Mouse (Mus musculus) heart, embryonic 15.5 days (tissue): Measurements from ENCODE around the gene Ccdc159. TPM values are rescaled to one million over a fixed set of nuclear protein-coding genes. Genes with fewer than 3 reads are reported as not detected.

Source experiments
- polyA plus RNA-seq: library from polyadenylated mRNA; unstranded; fragments of >200 nt; fragmentation: Nextera tagmentation; extraction: Ambion mirVana; gene quantifications from 2 replicates; pipeline ENCODE4 v1.2.1, GENCODE M21; 2015

Gene Ccdc159
- polyA plus RNA-seq, 1 experiment from 2014 or later: 2.7 TPM

Other genes with a start within 250 kb of the Ccdc159 start
- 12.9 and 25.0 TPM in 2 replicates for gene Ldlr, start 204.0 kb upstream of the Ccdc159 start, polyA plus RNA-seq
- 69.6 and 88.1 TPM in 2 replicates for gene Spc24, start 167.2 kb upstream of the Ccdc159 start, polyA plus RNA-seq
- 20.0 and 26.3 TPM in 2 replicates for gene Kank2, start 128.7 kb upstream of the Ccdc159 start, polyA plus RNA-seq
- 1.2 and 2.1 TPM in 2 replicates for gene Angptl8, start 92.0 kb upstream of the Ccdc159 start, polyA plus RNA-seq
- gene Dock6, start 74.8 kb upstream of the Ccdc159 start, polyA plus RNA-seq: 38.3 and 54.7 TPM in 2 replicates
- 9.7 and 15.6 TPM in 2 replicates for gene Rab3d, start 9.3 kb upstream of the Ccdc159 start, polyA plus RNA-seq
- 36.9 and 44.9 TPM in 2 replicates for gene Tmem205, start 85 bp downstream of the Ccdc159 start, polyA plus RNA-seq
- 3.2 and 5.7 TPM in 2 replicates for gene Plppr2, start 9.6 kb downstream of the Ccdc159 start, polyA plus RNA-seq
- gene Swsap1, start 28.3 kb downstream of the Ccdc159 start, polyA plus RNA-seq: 4.4 and 5.2 TPM in 2 replicates
- gene Epor, start 36.0 kb downstream of the Ccdc159 start, polyA plus RNA-seq: 2.9 and 4.7 TPM in 2 replicates
- 1.8 and 3.0 TPM in 2 replicates for gene Rgl3, start 62.0 kb downstream of the Ccdc159 start, polyA plus RNA-seq
- gene Ccdc151, start 75.2 kb downstream of the Ccdc159 start, polyA plus RNA-seq: 0.35 and 0.77 TPM in 2 replicates
- 60.3 and 83.6 TPM in 2 replicates for gene Prkcsh, start 75.3 kb downstream of the Ccdc159 start, polyA plus RNA-seq
- 0.14 and 1.0 TPM in 2 replicates for gene Elavl3, start 124.6 kb downstream of the Ccdc159 start, polyA plus RNA-seq
- gene Gm49318, start 143.8 kb downstream of the Ccdc159 start, polyA plus RNA-seq: not detected in 2 replicates
- 8.5 and 11.3 TPM in 2 replicates for gene Zfp653, start 143.9 kb downstream of the Ccdc159 start, polyA plus RNA-seq
- 55.0 and 62.4 TPM in 2 replicates for gene Ecsit, start 158.0 kb downstream of the Ccdc159 start, polyA plus RNA-seq
- gene Cnn1, start 171.7 kb downstream of the Ccdc159 start, polyA plus RNA-seq: 145 and 157 TPM in 2 replicates
- gene Elof1, start 189.7 kb downstream of the Ccdc159 start, polyA plus RNA-seq: 96.9 and 115 TPM in 2 replicates
- gene Acp5, start 208.2 kb downstream of the Ccdc159 start, polyA plus RNA-seq: 3.0 and 10.3 TPM in 2 replicates
- gene Pigyl, start 229.4 kb downstream of the Ccdc159 start, polyA plus RNA-seq: 48.6 and 49.2 TPM in 2 replicates